Mouse (Mus musculus) limb, embryonic 10.5 days (tissue): Measurements from ENCODE around the gene Amot. TPM values are rescaled to one million over a fixed set of nuclear protein-coding genes. Genes with fewer than 3 reads are reported as not detected.
A peak's percentile ranks its signal among the peaks of the same experiment; 100 is the strongest.

Experiments
- DNase-seq: peaks from one replicate; pipeline ENCODE4 v3.0.0-alpha.2; 2017; ENCODE audit warnings: low spot score
- H3K27ac ChIP-seq: fragments of 300-500 bp; sonication (generic); 2 replicates; pipeline ENCODE4 v1.5.1; 2016; ENCODE audit warnings: mild to moderate bottlenecking
- H3K27me3 ChIP-seq: fragments of 300-500 bp; sonication (generic); 2 replicates; pipeline ENCODE4 v1.6.1; 2016; ENCODE audit warnings: low read depth, mild to moderate bottlenecking; ENCODE audit not compliant: poor library complexity, severe bottlenecking
- H3K36me3 ChIP-seq: fragments of 300-500 bp; sonication (generic); 2 replicates; pipeline ENCODE4 v1.6.1; 2016; ENCODE audit warnings: mild to moderate bottlenecking, moderate library complexity
- H3K4me1 ChIP-seq: fragments of 300-500 bp; sonication (generic); 2 replicates; pipeline ENCODE4 v1.6.1; 2016
- H3K4me3 ChIP-seq: fragments of 300-500 bp; sonication (generic); 2 replicates; pipeline ENCODE4 v1.5.1; 2016; ENCODE audit warnings: mild to moderate bottlenecking, moderate library complexity
- H3K9me3 ChIP-seq: fragments of 300-500 bp; sonication (generic); replicated peaks from 2 replicates; pipeline ENCODE4 v1.6.1; 2016; ENCODE audit warnings: mild to moderate bottlenecking
- WGBS: fragments of 180-500 bp; shearing (Covaris S2); methylation state at CpG from one replicate; pipeline ENCODE4 v1.1.7; 2016; 5-methylcytosine and 5-hydroxymethylcytosine counted together
- polyA plus RNA-seq: library from polyadenylated mRNA; unstranded; fragments of >200 nt; fragmentation: Nextera tagmentation; extraction: Ambion mirVana; gene quantifications from 2 replicates; pipeline ENCODE4 v1.2.1, GENCODE M21; 2016

The Amot gene
- polyA plus RNA-seq, 1 experiment from 2014 or later, result 68.8 TPM

- H3K27me3 ChIP-seq, result peaks cover 25% of the 10 kb centered on the region
- H3K27ac ChIP-seq, result no peak overlapping the region
- 35% methylated on average over 2 of the region's 2 CpGs for WGBS
- H3K36me3 ChIP-seq, result peaks cover 32% of the 10 kb centered on the region
- no peak for DNase-seq
- peaks cover 27% of the 10 kb centered on the region for H3K4me1 ChIP-seq
- no peaks in the 10 kb centered on the region for H3K9me3 ChIP-seq
- no peak overlapping the region for H3K4me3 ChIP-seq
Measured at GRCm38 (mm10) chrX:145499101-145499500, 5.9 kb downstream of the Amot start.

- Histone ChIP-seq H3K4me1 (peaks cover 27% of the 10 kb centered on the region), H3K4me3 (no peak overlapping the region), H3K36me3 (peaks cover 36% of the 10 kb centered on the region), H3K9me3 (no peaks in the 10 kb centered on the region), H3K27me3 (peaks cover 24% of the 10 kb centered on the region), H3K27ac (no peak overlapping the region)
- WGBS, result 48% methylated on average over 4 of the region's 4 CpGs
- DNase-seq, result no peak
Measured at GRCm38 (mm10) chrX:145498691-145499090, 6.3 kb downstream of the Amot start.

- 81% methylated on average over 6 of the region's 6 CpGs for WGBS
- Histone ChIP-seq H3K27me3 (peaks cover 23% of the 10 kb centered on the region), H3K36me3 (peaks cover 37% of the 10 kb centered on the region), H3K4me3 (no peak overlapping the region), H3K27ac (0 out of 2 replicates have a peak overlapping the region, but pooled peaks have one; percentile 25), H3K4me1 (peaks cover 27% of the 10 kb centered on the region), H3K9me3 (no peaks in the 10 kb centered on the region)
- DNase-seq, result no peak
Measured at GRCm38 (mm10) chrX:145497486-145497885, 7.5 kb downstream of the Amot start.

GRCm38 (mm10) chrX:145495381-145495780, 9.6 kb downstream of the Amot start:
- whole genome bisulfite sequencing, result 98% methylated on average over 4 of the region's 4 CpGs
- H3K4me3 ChIP-seq, result no peak overlapping the region
- peaks cover 20% of the 10 kb centered on the region for H3K27me3 ChIP-seq

GRCm38 (mm10) chrX:145490821-145491220, 14.2 kb downstream of the Amot start:
- DNase-seq, result no peak
- H3K4me3 ChIP-seq, result no peak overlapping the region
- peaks cover 53% of the 10 kb centered on the region for H3K36me3 ChIP-seq
- no peak overlapping the region for H3K27ac ChIP-seq
- WGBS, result 90% methylated on average over 1 of the region's 1 CpGs
- H3K9me3 ChIP-seq, result no peaks in the 10 kb centered on the region
- H3K27me3 ChIP-seq, result peaks cover 26% of the 10 kb centered on the region; the same call in 1 of the 2 replicates
- H3K4me1 ChIP-seq, result no peaks in the 10 kb centered on the region

More at GRCm38 (mm10) chrX:145495381-145495780, 9.6 kb downstream of the Amot start:
- DNase-seq, result no peak
- peaks cover 33% of the 10 kb centered on the region for H3K36me3 ChIP-seq
- H3K27ac ChIP-seq, result no peak overlapping the region
- H3K4me1 ChIP-seq, result peaks cover 21% of the 10 kb centered on the region
- no peaks in the 10 kb centered on the region for H3K9me3 ChIP-seq

- H3K4me3 ChIP-seq, result no peak overlapping the region
- H3K4me1 ChIP-seq, result no peaks in the 10 kb centered on the region
- no peak overlapping the region for H3K27ac ChIP-seq
- DNase-seq, result no peak
- peaks cover 49% of the 10 kb centered on the region for H3K36me3 ChIP-seq
- WGBS, result 83% methylated on average over 3 of the region's 3 CpGs
- no peaks in the 10 kb centered on the region for H3K9me3 ChIP-seq
- peaks cover 23% of the 10 kb centered on the region; the same call in 1 of the 2 replicates for H3K27me3 ChIP-seq
Measured at GRCm38 (mm10) chrX:145490417-145490816, 14.6 kb downstream of the Amot start.

GRCm38 (mm10) chrX:145489950-145490349, 15.0 kb downstream of the Amot start:
- 85% methylated on average over 5 of the region's 5 CpGs for WGBS
- Histone ChIP-seq H3K27ac (no peak overlapping the region), H3K4me1 (no peaks in the 10 kb centered on the region), H3K4me3 (no peak overlapping the region), H3K9me3 (no peaks in the 10 kb centered on the region), H3K36me3 (peaks cover 50% of the 10 kb centered on the region), H3K27me3 (peaks cover 22% of the 10 kb centered on the region; the same call in 1 of the 2 replicates)
- DNase-seq, result no peak

- Histone ChIP-seq H3K4me1 (no peaks in the 10 kb centered on the region), H3K36me3 (peaks cover 62% of the 10 kb centered on the region), H3K4me3 (no peak overlapping the region), H3K9me3 (no peaks in the 10 kb centered on the region), H3K27me3 (peaks cover 41% of the 10 kb centered on the region), H3K27ac (no peak overlapping the region)
- 71% methylated on average over 4 of the region's 4 CpGs for WGBS
- DNase-seq, result no peak
Measured at GRCm38 (mm10) chrX:145485495-145485894, 19.5 kb downstream of the Amot start.

GRCm38 (mm10) chrX:145483486-145484055, 21.4 kb downstream of the Amot start:
- Histone ChIP-seq H3K36me3 (peaks cover 62% of the 10 kb centered on the region), H3K9me3 (no peaks in the 10 kb centered on the region), H3K27me3 (peaks cover 51% of the 10 kb centered on the region), H3K27ac (no peak overlapping the region), H3K4me3 (no peak overlapping the region), H3K4me1 (no peaks in the 10 kb centered on the region)
- no peak for DNase-seq
- 94% methylated on average over 7 of the region's 7 CpGs for WGBS

- DNase-seq, result no peak
- Histone ChIP-seq H3K27ac (no peak overlapping the region), H3K27me3 (peaks cover 59% of the 10 kb centered on the region), H3K36me3 (peaks cover 65% of the 10 kb centered on the region), H3K4me3 (no peak overlapping the region), H3K9me3 (no peaks in the 10 kb centered on the region), H3K4me1 (no peaks in the 10 kb centered on the region)
- WGBS, result 69% methylated on average over 5 of the region's 5 CpGs
Measured at GRCm38 (mm10) chrX:145482383-145482782, 22.6 kb downstream of the Amot start.

GRCm38 (mm10) chrX:145479942-145480341, 25.0 kb downstream of the Amot start:
- no peaks in the 10 kb centered on the region for H3K9me3 ChIP-seq
- H3K36me3 ChIP-seq, result peaks cover 70% of the 10 kb centered on the region
- H3K4me1 ChIP-seq, result no peaks in the 10 kb centered on the region
- no peak overlapping the region for H3K4me3 ChIP-seq
- WGBS, result 86% methylated on average over 10 of the region's 10 CpGs
- no peak for DNase-seq
- H3K27ac ChIP-seq, result no peak overlapping the region
- peaks cover 60% of the 10 kb centered on the region for H3K27me3 ChIP-seq

- no peak for DNase-seq
- Histone ChIP-seq H3K4me3 (no peak overlapping the region), H3K27ac (no peak overlapping the region), H3K4me1 (no peaks in the 10 kb centered on the region), H3K27me3 (peaks cover 63% of the 10 kb centered on the region), H3K9me3 (no peaks in the 10 kb centered on the region), H3K36me3 (peaks cover 73% of the 10 kb centered on the region)
- 84% methylated on average over 3 of the region's 3 CpGs for WGBS
Measured at GRCm38 (mm10) chrX:145477725-145478194, 27.2 kb downstream of the Amot start.

- no peaks in the 10 kb centered on the region for H3K9me3 ChIP-seq
- no peaks in the 10 kb centered on the region for H3K4me1 ChIP-seq
- no peak for DNase-seq
- H3K36me3 ChIP-seq, result peaks cover 73% of the 10 kb centered on the region
- 87% methylated on average over 5 of the region's 5 CpGs for WGBS
- no peak overlapping the region for H3K27ac ChIP-seq
- H3K27me3 ChIP-seq, result peaks cover 68% of the 10 kb centered on the region
- no peak overlapping the region for H3K4me3 ChIP-seq
Measured at GRCm38 (mm10) chrX:145477003-145477724, 27.8 kb downstream of the Amot start.
